Mouse (Mus musculus) limb, embryonic 12.5 days (tissue): Measurements from ENCODE around the gene Dnah7b. TPM values are rescaled to one million over a fixed set of nuclear protein-coding genes. Genes with fewer than 3 reads are reported as not detected.
"Not testable (repeated sequence)": the region's sequence is repeated elsewhere in the genome, so short reads cannot be mapped to it uniquely, and the experiment has no call there.

Experiments
- ATAC-seq: fragments of 200-750 bp; cut with Nextera tagmentation; 2 replicates; pipeline ENCODE4 v1.8.0; 2017; ENCODE audit warnings: low read depth, moderate TSS enrichment; ENCODE audit not compliant: insufficient number of reproducible peaks, insufficient read depth, low FRiP score, low TSS enrichment
- H3K27ac ChIP-seq: fragments of 300-500 bp; sonication (generic); 2 replicates; pipeline ENCODE4 v1.5.1; 2016; ENCODE audit warnings: mild to moderate bottlenecking, moderate library complexity
- H3K27me3 ChIP-seq: fragments of 300-500 bp; sonication (generic); 2 replicates; pipeline ENCODE4 v1.6.1; 2016; ENCODE audit warnings: mild to moderate bottlenecking, moderate library complexity
- H3K36me3 ChIP-seq: fragments of 300-500 bp; sonication (generic); 2 replicates; pipeline ENCODE4 v1.6.1; 2016; ENCODE audit warnings: mild to moderate bottlenecking, moderate library complexity
- H3K4me1 ChIP-seq: fragments of 300-500 bp; sonication (generic); replicated peaks from 2 replicates; pipeline ENCODE4 v1.6.1; 2016
- H3K4me2 ChIP-seq: fragments of 300-500 bp; sonication (generic); 2 replicates; pipeline ENCODE4 v1.6.1; 2016; ENCODE audit warnings: mild to moderate bottlenecking, moderate library complexity
- H3K4me3 ChIP-seq: fragments of 300-500 bp; sonication (generic); replicated peaks from 2 replicates; pipeline ENCODE4 v1.5.1; 2016; ENCODE audit warnings: mild to moderate bottlenecking
- H3K9ac ChIP-seq: fragments of 300-500 bp; sonication (generic); replicated peaks from 2 replicates; pipeline ENCODE4 v1.6.1; 2016; ENCODE audit warnings: mild to moderate bottlenecking, moderate library complexity
- H3K9me3 ChIP-seq: fragments of 300-500 bp; sonication (generic); 2 replicates; pipeline ENCODE4 v1.6.1; 2016; ENCODE audit warnings: mild to moderate bottlenecking, moderate library complexity
- WGBS: fragments of 180-500 bp; shearing (Covaris S2); methylation state at CpG from one replicate; pipeline ENCODE4 v1.1.7; 2016; 5-methylcytosine and 5-hydroxymethylcytosine counted together
- polyA plus RNA-seq: library from polyadenylated mRNA; unstranded; fragments of >200 nt; fragmentation: Nextera tagmentation; extraction: Ambion mirVana; gene quantifications from 2 replicates; pipeline ENCODE4 v1.2.1, GENCODE M21; 2016

Dnah7b gene
- polyA plus RNA-seq, 1 experiment from 2014 or later, result 2.7 TPM

DNA sequence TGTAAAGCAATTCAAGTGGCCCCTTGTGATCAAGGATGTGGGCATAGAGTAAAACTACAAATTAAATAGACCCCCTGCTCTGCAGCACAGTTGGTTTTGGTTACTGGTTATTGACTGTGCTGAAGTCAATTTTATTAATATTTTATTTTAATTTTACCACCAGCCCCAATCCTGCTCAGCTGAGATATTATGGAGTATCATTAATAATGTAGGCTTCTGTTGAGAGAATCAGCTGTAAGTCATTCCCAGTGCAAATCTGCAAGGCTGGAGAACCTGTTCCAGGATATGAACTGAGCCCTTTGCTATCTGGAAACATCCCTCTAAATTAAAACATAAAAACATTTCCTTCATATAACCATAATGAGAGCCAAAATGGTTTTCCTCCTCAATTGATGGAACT is 259.8 kb downstream of the Dnah7b start:
- not testable (repeated sequence) for ATAC-seq, H3K4me1 ChIP-seq, H3K4me2 ChIP-seq, H3K27me3 ChIP-seq, H3K27ac ChIP-seq, H3K36me3 ChIP-seq, H3K9ac ChIP-seq, H3K4me3 ChIP-seq, H3K9me3 ChIP-seq

DNA sequence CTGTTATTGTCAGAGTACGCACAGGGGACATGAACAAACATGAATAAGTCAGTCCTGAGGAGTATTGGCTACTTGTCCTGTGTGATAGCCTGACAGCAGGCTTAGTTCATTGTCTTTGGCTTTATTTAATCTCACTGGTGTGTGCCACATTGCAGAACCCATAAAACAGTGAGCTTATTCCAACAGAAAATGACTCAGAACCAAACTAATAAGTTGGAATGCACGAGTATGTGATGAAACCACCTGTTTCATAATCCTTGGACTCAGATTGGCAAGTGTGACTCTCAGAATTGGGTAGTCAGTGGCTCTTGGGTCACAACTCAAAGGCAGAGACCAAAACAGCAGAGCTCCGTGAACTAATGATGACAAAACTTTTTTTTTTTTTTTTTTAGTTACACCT is 279.2 kb downstream of the Dnah7b start:
- H3K4me2 ChIP-seq, ATAC-seq, H3K9me3 ChIP-seq, H3K27ac ChIP-seq, H3K4me1 ChIP-seq, H3K9ac ChIP-seq, H3K27me3 ChIP-seq, H3K4me3 ChIP-seq, H3K36me3 ChIP-seq: not testable (repeated sequence)
- 84% methylated on average over 3 of the region's 3 CpGs for WGBS

DNA sequence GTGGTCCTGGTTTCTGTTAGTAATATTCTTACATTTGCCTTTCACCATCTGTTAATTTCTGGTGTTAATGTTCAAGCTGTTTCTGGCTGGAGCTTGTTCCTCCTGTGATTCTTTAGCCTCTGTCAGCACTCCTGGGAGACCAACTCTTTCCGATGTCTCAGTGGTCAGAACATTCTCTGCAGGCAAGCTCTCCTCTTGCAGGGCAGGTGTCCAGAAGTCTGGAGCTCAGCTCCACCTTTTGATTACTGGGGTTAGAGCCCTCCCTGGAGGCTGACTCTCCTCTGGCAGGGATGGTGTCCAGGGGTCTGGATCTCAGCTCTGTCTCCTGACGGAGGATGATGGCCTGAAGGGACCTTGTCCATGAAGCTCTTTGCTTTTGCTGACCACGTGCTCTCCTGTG is 314.5 kb downstream of the Dnah7b start:
- H3K27ac ChIP-seq, ATAC-seq, H3K4me2 ChIP-seq, H3K4me1 ChIP-seq, H3K27me3 ChIP-seq, H3K36me3 ChIP-seq, H3K9ac ChIP-seq, H3K4me3 ChIP-seq, H3K9me3 ChIP-seq: not testable (repeated sequence)
- WGBS, result 85% methylated on average over 3 of the region's 3 CpGs

DNA sequence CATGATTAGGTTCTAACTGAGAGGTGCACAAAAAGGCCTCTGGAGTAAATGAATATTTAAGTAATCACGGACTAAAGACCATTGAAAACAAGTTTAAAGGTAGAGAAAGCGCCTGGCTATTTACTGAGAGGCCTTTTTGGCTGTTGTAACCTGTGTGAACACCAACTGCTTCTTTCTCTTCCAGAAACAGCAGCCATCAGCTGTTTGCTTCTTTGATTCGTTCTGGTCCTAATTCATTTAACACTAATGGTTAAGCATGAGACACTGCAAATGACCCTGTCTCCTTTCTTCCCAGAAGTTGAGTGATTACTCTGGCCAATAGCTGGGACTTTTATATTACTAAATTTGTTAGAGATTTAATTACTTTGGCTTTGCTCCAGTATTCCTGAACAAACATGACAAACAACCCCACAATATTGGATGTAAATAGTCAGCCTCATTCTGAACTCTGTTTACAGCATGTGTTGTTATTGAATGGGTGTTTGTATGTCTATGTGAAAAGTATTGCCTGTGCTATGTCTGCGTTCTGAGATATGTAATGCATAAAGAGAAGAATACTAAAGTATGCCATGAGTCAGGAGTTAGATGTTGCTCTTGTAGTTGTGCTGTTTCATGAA is 328.7 kb downstream of the Dnah7b start:
- not testable (repeated sequence) for H3K9ac ChIP-seq, H3K4me1 ChIP-seq, H3K4me2 ChIP-seq, H3K36me3 ChIP-seq, ATAC-seq, H3K27me3 ChIP-seq, H3K27ac ChIP-seq, H3K4me3 ChIP-seq, H3K9me3 ChIP-seq
- 79% methylated on average over 3 of the region's 4 CpGs for WGBS

DNA sequence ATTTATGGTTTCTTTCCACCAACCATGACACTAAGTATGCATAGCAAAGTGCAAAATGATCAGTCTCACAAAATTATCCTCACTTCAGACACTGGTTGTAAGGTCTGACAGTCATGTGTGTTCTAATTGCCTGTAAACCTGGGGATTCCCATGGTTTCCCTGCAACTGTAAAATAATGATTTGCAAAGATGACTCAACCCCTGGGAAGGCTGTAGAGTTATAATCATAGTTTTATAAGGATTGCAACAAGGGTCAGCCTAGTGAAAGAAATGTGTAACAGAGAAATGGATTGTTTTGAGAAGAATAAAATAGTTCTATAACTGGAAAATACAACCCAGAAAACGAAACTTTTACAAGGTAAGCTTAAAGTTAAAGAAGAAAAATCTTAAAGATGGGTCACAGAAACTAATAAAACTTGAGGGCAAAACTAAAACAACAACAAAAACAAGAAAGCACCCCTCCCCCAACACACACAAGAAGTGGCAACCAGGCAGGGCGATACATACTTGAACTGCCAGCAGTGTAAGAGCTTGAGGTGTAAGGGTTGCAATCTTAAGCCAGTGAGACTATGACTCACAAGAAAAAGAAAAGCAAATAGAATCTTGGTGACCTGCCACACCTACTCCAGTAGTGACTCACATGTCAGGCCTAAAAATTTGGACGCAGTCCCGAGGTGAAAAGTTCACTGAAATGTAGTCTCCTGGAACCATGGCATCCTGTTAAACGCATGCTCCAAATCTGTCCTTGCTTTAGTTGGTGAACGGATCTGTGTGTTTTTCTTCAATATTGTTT is 342.4 kb downstream of the Dnah7b start:
- Histone ChIP-seq H3K4me1 (no peaks in the 10 kb centered on the region), H3K36me3 (no peaks in the 10 kb centered on the region), H3K9ac (no peak overlapping the region), H3K27me3 (no peaks in the 10 kb centered on the region), H3K9me3 (no peaks in the 10 kb centered on the region), H3K27ac (no peak overlapping the region), H3K4me2 (no peak overlapping the region), H3K4me3 (no peak overlapping the region)
- 86% methylated on average over 6 of the region's 6 CpGs for WGBS
- no peak for ATAC-seq

DNA sequence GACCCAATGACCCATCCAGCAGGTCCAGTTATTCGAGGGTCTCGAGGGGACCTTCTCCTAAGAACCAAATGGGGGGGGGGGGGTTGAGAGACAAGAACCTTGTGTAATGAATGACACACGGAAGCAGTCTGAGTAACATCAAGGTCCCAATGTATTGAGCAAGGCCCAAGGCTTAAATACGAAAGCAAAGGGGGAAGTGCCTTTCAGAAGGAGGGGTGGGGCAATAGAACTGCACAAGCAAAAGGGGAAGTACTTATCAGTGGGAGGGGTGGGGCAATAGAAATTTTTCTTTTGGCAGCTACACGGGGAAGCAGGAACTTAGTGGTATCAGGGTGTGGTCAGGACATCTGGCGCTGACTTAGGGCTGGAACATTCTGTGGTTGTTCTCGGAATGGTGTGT is 348.7 kb downstream of the Dnah7b start:
- not testable (repeated sequence) for H3K4me2 ChIP-seq

DNA sequence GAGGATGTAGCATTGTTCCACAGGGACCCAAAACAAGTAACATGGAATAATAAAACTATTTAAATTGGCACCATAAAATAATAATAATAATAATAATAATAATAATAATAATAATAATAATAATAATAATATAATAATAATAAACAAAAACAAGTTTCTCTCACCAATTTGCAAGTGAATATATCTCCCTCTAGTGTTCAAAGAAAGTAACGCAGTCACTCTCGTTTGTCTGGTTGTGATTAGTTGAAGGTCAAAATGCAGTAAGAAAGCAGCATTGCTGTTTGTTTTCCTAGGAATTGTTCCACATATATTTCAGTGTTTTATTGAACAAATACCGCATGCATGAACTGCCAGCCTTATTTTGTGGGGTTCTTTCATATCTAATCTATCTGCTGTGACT is 350.8 kb downstream of the Dnah7b start:
- WGBS, result 12% methylated on average over 3 of the region's 3 CpGs
- H3K4me2 ChIP-seq, H3K9ac ChIP-seq, H3K36me3 ChIP-seq, H3K27ac ChIP-seq, H3K4me1 ChIP-seq, H3K9me3 ChIP-seq, H3K4me3 ChIP-seq, H3K27me3 ChIP-seq, ATAC-seq: not testable (repeated sequence)

More for the DNA sequence above, 348.7 kb downstream of the Dnah7b start:
- H3K4me1 ChIP-seq, H3K27ac ChIP-seq, ATAC-seq, H3K36me3 ChIP-seq, H3K4me3 ChIP-seq, H3K9me3 ChIP-seq, H3K27me3 ChIP-seq, H3K9ac ChIP-seq: not testable (repeated sequence)
- 89% methylated on average over 7 of the region's 7 CpGs for WGBS

DNA sequence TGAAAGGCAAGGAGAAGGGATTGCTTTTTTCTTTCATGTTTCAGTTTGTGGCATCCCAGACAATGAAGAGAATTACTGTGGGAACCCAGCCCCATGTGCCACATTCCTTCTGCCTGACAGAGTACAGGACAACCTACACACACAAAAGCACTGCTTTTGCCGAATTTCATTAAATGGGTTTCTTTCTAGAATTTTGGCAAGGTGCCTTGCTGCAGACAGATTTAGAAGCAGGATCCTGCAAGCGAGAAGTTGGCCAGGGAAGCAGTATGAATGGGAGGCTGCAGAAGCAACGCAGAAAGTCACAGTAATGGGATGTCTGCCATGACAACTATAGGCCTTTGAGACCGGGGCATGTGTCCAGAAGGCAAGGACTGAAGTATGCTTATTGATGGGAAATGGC is 352.9 kb downstream of the Dnah7b start:
- H3K4me3 ChIP-seq, H3K27me3 ChIP-seq, H3K9me3 ChIP-seq, H3K27ac ChIP-seq, H3K4me1 ChIP-seq, H3K4me2 ChIP-seq, ATAC-seq, H3K9ac ChIP-seq, H3K36me3 ChIP-seq: not testable (repeated sequence)
- WGBS, result 77% methylated on average over 4 of the region's 4 CpGs

Other genes with a start within 250 kb of the Dnah7b start
- not detected in 2 replicates for gene Gm5269, start 176.0 kb upstream of the Dnah7b start, polyA plus RNA-seq
- gene Slc40a1, start 139.8 kb upstream of the Dnah7b start, polyA plus RNA-seq, result 10.9 and 12.5 TPM in 2 replicates